Mouse (Mus musculus): ENCODE measurements around the gene Nup133. TPM values are rescaled to one million over a fixed set of nuclear protein-coding genes. Genes with fewer than 3 reads are reported as not detected.
"Not testable (repeated sequence)": the region's sequence is repeated elsewhere in the genome, so short reads cannot be mapped to it uniquely, and the experiment has no call there.

Gene Nup133
- polyA plus RNA-seq, 1 experiment from 2014 or later = 42.1 TPM

DNA sequence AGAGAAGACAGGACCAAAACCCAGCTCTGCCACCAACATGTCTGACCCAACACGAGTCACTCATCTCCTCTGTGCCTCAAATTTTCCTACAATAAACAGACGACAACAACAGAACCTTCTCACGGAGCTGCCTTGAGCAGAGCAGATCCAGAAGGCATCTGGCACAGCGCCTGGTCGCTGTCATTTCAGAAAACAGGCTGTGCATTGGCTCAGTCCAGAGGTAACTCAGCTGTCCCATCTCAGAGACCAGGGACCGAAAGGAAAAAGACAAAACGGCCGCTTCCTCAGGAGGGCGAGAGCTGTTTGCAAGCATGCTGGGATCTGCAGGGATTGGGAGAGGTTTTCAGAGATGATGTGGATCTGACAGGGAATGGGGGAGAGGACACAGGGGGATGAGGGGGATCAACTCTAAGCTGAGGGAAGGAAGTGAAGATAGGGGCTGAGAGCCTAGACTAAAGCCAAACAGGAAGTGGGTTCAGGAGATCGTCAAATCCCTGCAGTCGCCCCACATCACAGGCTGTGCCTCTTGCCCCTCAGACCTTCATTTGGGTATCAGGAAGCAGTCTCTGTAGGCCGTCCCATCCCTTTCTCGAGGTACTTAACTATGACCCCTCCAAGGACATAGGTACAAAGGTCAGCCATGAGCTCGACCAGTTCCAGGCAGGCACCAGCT lies 29.2 kb upstream of the Nup133 start:
- ATAC-seq (ENCODE audit: low FRiP score) = no peak

DNA sequence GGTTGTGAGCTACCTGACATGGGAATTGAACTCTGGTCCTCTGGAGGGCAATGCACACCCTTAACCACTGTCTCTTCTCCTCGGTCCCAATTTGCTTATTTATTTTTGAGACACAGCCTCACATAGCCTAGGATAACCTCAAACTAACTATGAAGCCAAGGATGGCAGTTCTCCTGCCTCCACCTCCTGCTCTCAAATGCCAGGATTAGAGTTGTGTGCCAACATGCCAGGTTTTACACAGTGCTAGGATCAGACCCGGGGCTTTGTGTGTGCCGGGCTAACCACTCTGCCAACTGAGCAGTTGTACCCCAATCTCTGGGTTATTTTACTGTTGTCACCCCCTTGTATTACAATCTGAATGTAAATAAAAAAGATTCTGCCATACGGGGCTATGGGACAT lies 28.4 kb upstream of the Nup133 start:
- Histone ChIP-seq H3K27me3 (no peaks in the 10 kb centered on the region), H3K27ac (no peak overlapping the region), H3K9ac (no peak overlapping the region), H3K9me3 (replicated peaks) (no peaks in the 10 kb centered on the region), H3K36me3 (no peaks in the 10 kb centered on the region), H3K4me3 (no peak overlapping the region), H3K4me1 (peaks cover 11% of the 10 kb centered on the region), H3K4me2 (replicated peaks) (no peak overlapping the region)
- 91% methylated on average over 4 of the region's 4 CpGs for WGBS
- ATAC-seq (ENCODE audit: low FRiP score) = no peak

More for the DNA sequence above, 29.2 kb upstream of the Nup133 start:
- Histone ChIP-seq H3K9me3 (replicated peaks) (no peaks in the 10 kb centered on the region), H3K4me3 (no peak overlapping the region), H3K27me3 (no peaks in the 10 kb centered on the region), H3K36me3 (no peaks in the 10 kb centered on the region), H3K4me1 (peaks cover 14% of the 10 kb centered on the region), H3K4me2 (replicated peaks) (no peak overlapping the region), H3K27ac (no peak overlapping the region), H3K9ac (peak overlapping the region; percentile 32; the same call in 1 of the 2 replicates)
- WGBS = 73% methylated on average over 14 of the region's 14 CpGs

DNA sequence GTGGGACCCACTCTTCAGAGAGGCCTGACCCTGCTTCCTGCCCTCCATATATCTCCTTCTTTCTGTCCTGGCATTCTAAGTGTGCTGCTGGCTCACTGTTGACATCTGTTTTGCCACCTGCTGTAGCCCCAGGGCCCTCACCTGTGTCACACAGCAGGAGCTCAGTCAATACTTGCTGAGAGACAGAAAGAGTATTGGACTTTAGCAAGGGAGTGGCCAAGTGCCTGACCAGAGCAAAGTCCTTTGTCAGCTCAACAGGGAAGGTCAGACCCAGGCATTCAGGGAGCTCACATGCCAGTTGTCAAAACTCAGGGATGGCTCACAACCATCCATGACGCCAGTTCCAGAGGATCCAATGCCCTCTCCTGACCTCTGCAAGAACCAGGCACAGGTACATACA lies 24.4 kb upstream of the Nup133 start:
- H3K9ac ChIP-seq = no peak overlapping the region
- H3K36me3 ChIP-seq = peaks cover 8% of the 10 kb centered on the region; the same call in 1 of the 2 replicates
- no peak overlapping the region for H3K4me2 ChIP-seq (replicated peaks)
- no peaks in the 10 kb centered on the region for H3K27me3 ChIP-seq
- ATAC-seq (ENCODE audit: low FRiP score) = no peak
- H3K27ac ChIP-seq = no peak overlapping the region
- H3K9me3 ChIP-seq (replicated peaks) = no peaks in the 10 kb centered on the region
- no peak overlapping the region for H3K4me3 ChIP-seq
- H3K4me1 ChIP-seq = no peaks in the 10 kb centered on the region
- WGBS = 91% methylated on average over 1 of the region's 1 CpGs

DNA sequence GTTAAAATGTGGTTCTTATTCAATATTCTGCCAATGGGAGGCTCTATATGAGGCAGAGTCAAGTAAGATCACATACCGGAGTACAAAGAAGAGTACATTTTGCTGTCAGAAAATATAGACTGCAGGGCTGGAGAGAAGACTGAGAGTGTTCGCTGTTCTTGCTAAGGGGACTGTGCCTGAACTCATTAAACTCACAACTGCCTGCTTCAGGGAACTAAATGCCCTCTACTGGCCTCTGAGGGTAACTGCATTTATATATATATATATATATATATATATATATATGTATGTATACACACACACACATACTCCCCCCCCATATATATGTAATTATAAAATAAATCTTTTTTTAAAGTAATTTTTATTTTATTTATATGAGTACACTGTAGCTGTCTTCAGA lies 17.8 kb upstream of the Nup133 start:
- no peak overlapping the region for H3K4me2 ChIP-seq (replicated peaks)
- no peaks in the 10 kb centered on the region for H3K4me1 ChIP-seq
- no peaks in the 10 kb centered on the region for H3K9me3 ChIP-seq (replicated peaks)
- H3K36me3 ChIP-seq = peaks cover 25% of the 10 kb centered on the region
- H3K4me3 ChIP-seq = no peak overlapping the region
- H3K9ac ChIP-seq = no peak overlapping the region
- H3K27ac ChIP-seq = no peak overlapping the region
- no peak for ATAC-seq (ENCODE audit: low FRiP score)
- no peaks in the 10 kb centered on the region for H3K27me3 ChIP-seq
- 72% methylated on average over 2 of the region's 2 CpGs for WGBS

- H3K9ac ChIP-seq = no peak overlapping the region
- H3K27me3 ChIP-seq = no peaks in the 10 kb centered on the region
- no peak overlapping the region for H3K4me2 ChIP-seq (replicated peaks)
- H3K4me1 ChIP-seq = no peaks in the 10 kb centered on the region
- no peak for ATAC-seq (ENCODE audit: low FRiP score)
- H3K9me3 ChIP-seq (replicated peaks) = no peaks in the 10 kb centered on the region
- WGBS = 71% methylated on average over 1 of the region's 1 CpGs
- H3K36me3 ChIP-seq = peaks cover 54% of the 10 kb centered on the region
- H3K4me3 ChIP-seq = no peak overlapping the region
- H3K27ac ChIP-seq = no peak overlapping the region
Observed at GRCm38 (mm10) chr8:123961371-123961770, 12.3 kb upstream of the Nup133 start.

GRCm38 (mm10) chr8:123960556-123960955 lies 11.5 kb upstream of the Nup133 start:
- H3K9me3 ChIP-seq (replicated peaks); H3K9ac ChIP-seq; H3K27ac ChIP-seq; H3K4me3 ChIP-seq; H3K27me3 ChIP-seq; ATAC-seq (ENCODE audit: low FRiP score); H3K4me1 ChIP-seq; H3K4me2 ChIP-seq (replicated peaks): not testable (repeated sequence)
- peaks cover 55% of the 10 kb centered on the region for H3K36me3 ChIP-seq
- WGBS = 85% methylated on average over 5 of the region's 5 CpGs

- no peak overlapping the region for H3K4me2 ChIP-seq (replicated peaks)
- no peak for ATAC-seq (ENCODE audit: low FRiP score)
- no peak overlapping the region for H3K4me3 ChIP-seq
- H3K4me1 ChIP-seq = no peaks in the 10 kb centered on the region
- WGBS = 91% methylated on average over 9 of the region's 9 CpGs
- H3K9ac ChIP-seq = no peak overlapping the region
- H3K27me3 ChIP-seq = no peaks in the 10 kb centered on the region
- H3K36me3 ChIP-seq = peaks cover 58% of the 10 kb centered on the region
- H3K9me3 ChIP-seq (replicated peaks) = no peaks in the 10 kb centered on the region
- H3K27ac ChIP-seq = no peak overlapping the region
Observed at GRCm38 (mm10) chr8:123960056-123960455, 11.0 kb upstream of the Nup133 start.

GRCm38 (mm10) chr8:123959473-123959872 lies 10.4 kb upstream of the Nup133 start:
- no peaks in the 10 kb centered on the region for H3K9me3 ChIP-seq (replicated peaks)
- no peak for ATAC-seq (ENCODE audit: low FRiP score)
- peaks cover 58% of the 10 kb centered on the region for H3K36me3 ChIP-seq
- no peak overlapping the region for H3K9ac ChIP-seq
- no peak overlapping the region for H3K4me3 ChIP-seq
- H3K4me2 ChIP-seq (replicated peaks) = no peak overlapping the region
- H3K4me1 ChIP-seq = no peaks in the 10 kb centered on the region
- no peak overlapping the region for H3K27ac ChIP-seq
- H3K27me3 ChIP-seq = no peaks in the 10 kb centered on the region
- 88% methylated on average over 6 of the region's 6 CpGs for WGBS

- H3K27ac ChIP-seq = no peak overlapping the region
- no peaks in the 10 kb centered on the region for H3K27me3 ChIP-seq
- peaks cover 67% of the 10 kb centered on the region for H3K36me3 ChIP-seq
- H3K4me2 ChIP-seq (replicated peaks) = no peak overlapping the region
- H3K4me3 ChIP-seq = no peak overlapping the region
- H3K9ac ChIP-seq = no peak overlapping the region
- WGBS = 82% methylated on average over 17 of the region's 17 CpGs
- no peak for ATAC-seq (ENCODE audit: low FRiP score)
- no peaks in the 10 kb centered on the region for H3K4me1 ChIP-seq
- no peaks in the 10 kb centered on the region for H3K9me3 ChIP-seq (replicated peaks)
Observed at GRCm38 (mm10) chr8:123958130-123958529, 9.1 kb upstream of the Nup133 start.

GRCm38 (mm10) chr8:123954246-123954645 lies 5.2 kb upstream of the Nup133 start:
- no peak overlapping the region for H3K4me3 ChIP-seq
- peaks cover 4% of the 10 kb centered on the region; the same call in 1 of the 2 replicates for H3K4me1 ChIP-seq
- peaks cover 38% of the 10 kb centered on the region for H3K36me3 ChIP-seq
- no peak for ATAC-seq (ENCODE audit: low FRiP score)
- 89% methylated on average over 8 of the region's 8 CpGs for WGBS
- no peak overlapping the region for H3K27ac ChIP-seq
- H3K4me2 ChIP-seq (replicated peaks) = no peak overlapping the region
- no peaks in the 10 kb centered on the region for H3K27me3 ChIP-seq
- no peak overlapping the region for H3K9ac ChIP-seq
- H3K9me3 ChIP-seq (replicated peaks) = no peaks in the 10 kb centered on the region

GRCm38 (mm10) chr8:123953686-123954085 lies 4.6 kb upstream of the Nup133 start:
- Histone ChIP-seq H3K4me1 (peaks cover 4% of the 10 kb centered on the region; the same call in 1 of the 2 replicates), H3K9ac (no peak overlapping the region), H3K4me3 (no peak overlapping the region), H3K9me3 (replicated peaks) (no peaks in the 10 kb centered on the region), H3K27ac (no peak overlapping the region), H3K27me3 (no peaks in the 10 kb centered on the region), H3K36me3 (peaks cover 34% of the 10 kb centered on the region), H3K4me2 (replicated peaks) (no peak overlapping the region)
- ATAC-seq (ENCODE audit: low FRiP score) = no peak
- 85% methylated on average over 8 of the region's 8 CpGs for WGBS

DNA sequence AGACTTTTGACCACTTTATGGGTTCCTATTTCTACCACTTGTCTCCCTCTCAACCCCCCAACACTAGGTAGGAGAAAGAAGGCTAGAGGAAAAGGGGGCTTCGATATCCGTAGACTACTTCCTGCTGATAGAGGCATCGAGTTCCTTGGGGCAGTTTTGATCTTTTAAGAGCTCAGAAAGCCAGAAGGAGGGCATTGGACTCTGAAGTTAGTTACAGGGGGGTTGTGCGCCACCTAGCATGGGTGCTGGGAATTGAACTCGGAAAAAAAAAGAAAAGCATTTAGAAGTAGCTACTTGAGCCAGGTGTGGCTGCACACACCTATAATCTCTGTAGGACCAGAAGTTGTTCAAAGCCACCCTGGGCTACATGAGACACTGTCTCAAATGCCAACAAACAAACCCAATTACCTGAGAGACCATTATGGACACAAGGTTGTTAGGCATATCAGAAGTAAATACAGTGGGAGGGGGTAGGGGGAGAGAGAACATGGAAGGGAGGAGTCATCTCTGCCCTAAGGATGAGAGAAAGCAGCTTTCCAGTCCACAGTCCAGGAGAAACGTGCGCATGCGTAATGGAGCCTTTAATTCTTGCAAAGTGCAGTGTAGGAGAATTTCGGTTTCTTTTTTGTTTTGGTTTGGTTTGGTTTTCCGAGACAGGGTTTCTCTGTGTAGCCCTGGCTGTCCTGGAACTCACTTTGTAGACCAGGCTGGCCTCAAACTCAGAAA lies 1.2 kb upstream of the Nup133 start:
- Histone ChIP-seq H3K4me2 (replicated peaks) (peak overlapping the region; percentile 97), H3K4me3 (peak overlapping the region; percentile 99), H3K9ac (peak overlapping the region; percentile 79), H3K27me3 (no peaks in the 10 kb centered on the region), H3K4me1 (peaks cover 11% of the 10 kb centered on the region), H3K9me3 (replicated peaks) (no peaks in the 10 kb centered on the region), H3K27ac (0 out of 2 replicates have a peak overlapping the region, but pooled peaks have one; percentile 79), H3K36me3 (peaks cover 24% of the 10 kb centered on the region)
- 0 out of 2 replicates have a peak, but pooled peaks have one; percentile 14 for ATAC-seq (ENCODE audit: low FRiP score)
- 34% methylated on average over 10 of the region's 10 CpGs for WGBS

DNA sequence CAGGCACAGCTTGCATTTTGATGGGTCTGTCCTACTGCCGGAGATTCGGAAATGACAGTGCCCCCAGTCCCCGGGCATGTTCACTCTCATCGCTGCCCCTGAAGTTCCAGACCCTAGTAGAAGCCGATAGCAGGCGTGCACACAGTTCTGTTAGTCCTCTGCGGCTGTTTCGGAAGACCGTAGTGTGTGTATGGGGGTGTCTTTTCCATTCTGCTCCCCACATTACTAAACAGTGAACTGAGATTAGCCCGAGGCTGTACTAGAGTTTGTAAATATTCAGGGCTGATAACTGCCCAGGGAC lies 571 bp upstream of the Nup133 start:
- Histone ChIP-seq H3K9me3 (replicated peaks) (no peaks in the 10 kb centered on the region), H3K4me3 (peak overlapping the region; percentile 99), H3K36me3 (peaks cover 22% of the 10 kb centered on the region), H3K27me3 (no peaks in the 10 kb centered on the region), H3K27ac (peak overlapping the region; percentile 79), H3K4me2 (replicated peaks) (peak overlapping the region; percentile 97), H3K4me1 (peaks cover 11% of the 10 kb centered on the region), H3K9ac (peak overlapping the region; percentile 79)
- 6% methylated on average over 10 of the region's 10 CpGs for WGBS
- peak; percentile 49; the same call in 1 of the 2 replicates for ATAC-seq (ENCODE audit: low FRiP score)

All from hindbrain, embryonic 12.5 days (tissue).